Comparison of ENCODE assay signal across 22 mouse cellular contexts in the genomic region with DNA sequence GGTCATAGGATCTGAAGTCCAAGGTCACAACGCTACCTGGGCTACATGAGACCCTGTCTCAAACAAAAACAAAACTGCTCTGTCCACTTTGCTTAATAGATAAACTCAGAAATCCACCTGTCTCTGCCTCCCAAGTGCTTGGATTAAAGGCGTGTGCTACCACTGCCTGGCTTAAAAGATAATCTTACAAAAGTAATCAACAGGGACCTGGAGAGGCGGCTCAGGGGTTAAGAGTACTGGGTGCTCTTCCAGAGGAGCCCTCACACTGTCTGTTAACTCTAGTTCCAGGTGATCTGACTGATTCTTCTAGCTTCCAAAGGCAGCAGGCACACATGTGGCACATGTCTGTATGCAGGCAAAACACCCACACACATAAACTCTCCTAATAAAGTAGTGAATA. TPM values are rescaled to one million over a fixed set of nuclear protein-coding genes. Genes with fewer than 3 reads are reported as not detected.
DNase-seq lines count a peak whose midpoint lies in the region; ATAC-seq and TF ChIP-seq lines count a peak whose summit lies in the region.
"Had no signal": no experiment of that assay in that cellular context is flagged by ENCODE, and none has a peak within 500 bp of the region (broad histone marks: within the 10 kb centered on the region; RNA-seq: fewer than 3 reads in every experiment).

No protein-coding gene starts in this region.

- no peaks in the 10 kb centered on the region for H3K27me3 ChIP-seq in heart, embryonic 13.5 days (replicated peaks)
- H3K27me3 ChIP-seq in heart, adult 2 months (ENCODE audit: control insufficient read depth, insufficient read depth, low read length), result no peaks in the 10 kb centered on the region
- no peaks in the 10 kb centered on the region for H3K27me3 ChIP-seq in embryonic facial prominence, embryonic 10.5 days (replicated peaks; ENCODE audit: low read depth, poor library complexity, severe bottlenecking)
- H3K27me3 ChIP-seq in liver, embryonic 11.5 days (replicated peaks; ENCODE audit: control insufficient read depth, insufficient read depth, low read length), result no peaks in the 10 kb centered on the region
- H3K27me3 ChIP-seq: CH12.LX; embryonic facial prominence, embryonic 12.5 days; hindbrain, embryonic 13.5 days; limb, embryonic 13.5 days; midbrain, embryonic 13.5 days; neural tube, embryonic 12.5 days had no signal

- TF ChIP-seq CTCF in heart, adult 2 months (IDR thresholded peaks at IDR 0.05), result no peak

- H3K27ac ChIP-seq in heart, embryonic 13.5 days (replicated peaks), result no peak overlapping the region
- no peak overlapping the region for H3K27ac ChIP-seq in heart, adult 2 months
- peak overlapping the region; percentile 35; the same call in 1 of the 2 replicates for H3K27ac ChIP-seq in embryonic facial prominence, embryonic 10.5 days (replicated peaks)
- H3K27ac ChIP-seq in liver, embryonic 11.5 days (ENCODE audit: low read depth, low read length), result peak overlapping the region; percentile 100
- H3K27ac ChIP-seq: embryonic facial prominence, embryonic 12.5 days; gastrocnemius, adult 2 months; hindbrain, embryonic 13.5 days; limb, embryonic 13.5 days; midbrain, embryonic 13.5 days; neural tube, embryonic 12.5 days had no signal

- WGBS in heart, embryonic 13.5 days, result 69% methylated on average over 3 of the region's 3 CpGs
- 93% methylated on average over 3 of the region's 3 CpGs for WGBS in heart, adult 2 months
- WGBS in embryonic facial prominence, embryonic 10.5 days, result 88% methylated on average over 3 of the region's 3 CpGs
- WGBS in liver, embryonic 11.5 days, result 53% methylated on average over 3 of the region's 3 CpGs

- H3K4me3 ChIP-seq in heart, embryonic 13.5 days, result no peak overlapping the region
- no peak overlapping the region for H3K4me3 ChIP-seq in heart, adult 2 months
- H3K4me3 ChIP-seq in embryonic facial prominence, embryonic 10.5 days, result no peak overlapping the region
- H3K4me3 ChIP-seq in liver, embryonic 11.5 days (ENCODE audit: low read depth, low read length), result peak overlapping the region; percentile 21; the same call in 1 of the 2 replicates
- H3K4me3 ChIP-seq: embryonic facial prominence, embryonic 12.5 days; gastrocnemius, adult 2 months; hindbrain, embryonic 13.5 days; limb, embryonic 13.5 days; midbrain, embryonic 13.5 days; neural tube, embryonic 12.5 days had no signal

- no peak for TF ChIP-seq POLR2A in heart, adult 2 months (IDR thresholded peaks at IDR 0.05; ENCODE audit: insufficient read depth, low read depth, low read length)

- DNase-seq in heart, adult 2 months, result no peak
- no peak for DNase-seq in embryonic facial prominence, embryonic 10.5 days (ENCODE audit: low spot score)
- no peak for DNase-seq in liver, embryonic 11.5 days (ENCODE audit: low spot score)
- DNase-seq in cerebellum, postnatal 25 days, result no peak
- no peak for DNase-seq in thymus, postnatal 36 days
- DNase-seq in gastrocnemius, postnatal 10 days, result no peak
- DNase-seq: cerebellum, adult 2 months; gastrocnemius, adult 2 months; heart, adult 11 months; layer of hippocampus, postnatal 36 days; right cerebral cortex, adult 18-20 months; thymus, adult 2 months had no signal

- no peaks in the 10 kb centered on the region for H3K79me2 ChIP-seq in heart, adult 2 months (replicated peaks; ENCODE audit: control insufficient read depth, insufficient read depth, low read length)

- H3K9me3 ChIP-seq in heart, embryonic 13.5 days, result no peaks in the 10 kb centered on the region
- no peaks in the 10 kb centered on the region for H3K9me3 ChIP-seq in embryonic facial prominence, embryonic 10.5 days
- no peaks in the 10 kb centered on the region for H3K9me3 ChIP-seq in liver, embryonic 11.5 days (ENCODE audit: control insufficient read depth, low read length)
- H3K9me3 ChIP-seq: embryonic facial prominence, embryonic 12.5 days; hindbrain, embryonic 13.5 days; limb, embryonic 13.5 days; midbrain, embryonic 13.5 days; neural tube, embryonic 12.5 days had no signal

- H3K9ac ChIP-seq in heart, embryonic 13.5 days, result no peak overlapping the region
- no peak overlapping the region for H3K9ac ChIP-seq in heart, adult 2 months (ENCODE audit: low read depth, low read length)
- H3K9ac ChIP-seq in liver, embryonic 11.5 days (ENCODE audit: low read depth, low read length), result peak overlapping the region; percentile 57
- H3K9ac ChIP-seq: embryonic facial prominence, embryonic 12.5 days; hindbrain, embryonic 13.5 days; limb, embryonic 13.5 days; midbrain, embryonic 13.5 days; neural tube, embryonic 12.5 days had no signal

- ATAC-seq in heart, embryonic 13.5 days (ENCODE audit: extremely low read depth, insufficient number of reproducible peaks, low FRiP score, low TSS enrichment), result no peak
- ATAC-seq in liver, embryonic 11.5 days (replicated peaks; ENCODE audit: low FRiP score), result peak; percentile 77
- peak; percentile 35 for ATAC-seq in megakaryocyte progenitor cell, adult 5-6 weeks (replicated peaks; ENCODE audit: poor library complexity)
- ATAC-seq: inflammation-experienced regulatory T-cells, adult 6 months; lung, postnatal 0 days; midbrain, embryonic 13.5 days had no signal

- peaks cover 94% of the 10 kb centered on the region for H3K36me3 ChIP-seq in heart, embryonic 13.5 days
- no peaks in the 10 kb centered on the region for H3K36me3 ChIP-seq in heart, adult 2 months (ENCODE audit: control insufficient read depth, insufficient read depth, low read length)
- H3K36me3 ChIP-seq in embryonic facial prominence, embryonic 10.5 days (replicated peaks), result peaks cover 96% of the 10 kb centered on the region
- peaks cover 44% of the 10 kb centered on the region for H3K36me3 ChIP-seq in liver, embryonic 11.5 days (ENCODE audit: control insufficient read depth, insufficient read depth, low read length)

- H3K4me1 ChIP-seq in heart, embryonic 13.5 days, result 0 out of 2 replicates have a peak, but pooled peaks cover 2% of the 10 kb centered on the region
- no peaks in the 10 kb centered on the region for H3K4me1 ChIP-seq in heart, adult 2 months (ENCODE audit: control insufficient read depth, insufficient read depth, low read length)
- H3K4me1 ChIP-seq in embryonic facial prominence, embryonic 10.5 days, result peaks cover 4% of the 10 kb centered on the region
- peaks cover 37% of the 10 kb centered on the region for H3K4me1 ChIP-seq in liver, embryonic 11.5 days (replicated peaks; ENCODE audit: control insufficient read depth, insufficient read depth, low read length)
- H3K4me1 ChIP-seq: embryonic facial prominence, embryonic 12.5 days; hindbrain, embryonic 13.5 days; limb, embryonic 13.5 days; midbrain, embryonic 13.5 days had no signal

- TF ChIP-seq EP300 in heart, adult 2 months (IDR thresholded peaks at IDR 0.05; ENCODE audit: insufficient read depth, low read depth, low read length), result no peak

- intact Hi-C loops in heart, adult 2 months (cut with DNase I), result no loop called here

- peak overlapping the region; percentile 31; the same call in 1 of the 2 replicates for H3K4me2 ChIP-seq in heart, embryonic 13.5 days
- peak overlapping the region; percentile 53 for H3K4me2 ChIP-seq in liver, embryonic 11.5 days
- H3K4me2 ChIP-seq: embryonic facial prominence, embryonic 12.5 days; hindbrain, embryonic 13.5 days; limb, embryonic 13.5 days; midbrain, embryonic 13.5 days; neural tube, embryonic 12.5 days had no signal

RNA-seq across cellular contexts. Expression of gene Dtx3, which starts 7.6 kb away (rescaled TPM):
- 65.2 and 67.7 TPM in 2 replicates for polyA plus RNA-seq in heart, embryonic 13.5 days (2015; fragmentation: Nextera tagmentation; extraction: Ambion mirVana)
- total RNA-seq in heart, adult 2 months (2021), result 10 to 100 TPM; 23.7 to 24.2 TPM
- 92.6 and 102 TPM in 2 replicates for polyA plus RNA-seq in heart, adult 2 months (2012; rRNA removed)
- polyA plus RNA-seq in embryonic facial prominence, embryonic 10.5 days (2016; fragmentation: Nextera tagmentation; extraction: Ambion mirVana), result 107 and 115 TPM in 2 replicates
- 64.0 and 70.8 TPM in 2 replicates for polyA plus RNA-seq in liver, embryonic 11.5 days (2014; fragmentation: Nextera tagmentation; extraction: Ambion mirVana)
- total RNA-seq in megakaryocyte progenitor cell, adult 5-6 weeks (2015), result 23.8 and 28.0 TPM in 2 replicates
- total RNA-seq in megakaryocyte progenitor cell, adult 5-6 weeks (2017), result 18.0 and 19.3 TPM in 2 replicates
- total RNA-seq in gastrocnemius, postnatal 10 days (2021), result 10 to 100 TPM; 28.8 to 37.6 TPM

RNA-seq across cellular contexts. Expression of gene Pip4k2c, which starts 8.3 kb away (rescaled TPM):
- polyA plus RNA-seq in heart, embryonic 13.5 days (2015; fragmentation: Nextera tagmentation; extraction: Ambion mirVana), result 23.2 and 23.8 TPM in 2 replicates
- total RNA-seq in heart, adult 2 months (2021), result 10 to 100 TPM; 25.7 to 28.8 TPM
- 29.0 and 42.3 TPM in 2 replicates for polyA plus RNA-seq in heart, adult 2 months (2012; rRNA removed)
- 25.3 and 25.9 TPM in 2 replicates for polyA plus RNA-seq in embryonic facial prominence, embryonic 10.5 days (2016; fragmentation: Nextera tagmentation; extraction: Ambion mirVana)
- 43.1 and 43.4 TPM in 2 replicates for polyA plus RNA-seq in liver, embryonic 11.5 days (2014; fragmentation: Nextera tagmentation; extraction: Ambion mirVana)
- total RNA-seq in megakaryocyte progenitor cell, adult 5-6 weeks (2015), result 9.7 and 11.2 TPM in 2 replicates
- total RNA-seq in megakaryocyte progenitor cell, adult 5-6 weeks (2017), result 11.4 and 12.1 TPM in 2 replicates
- 1 to 10 TPM; 8.5 to 9.6 TPM for total RNA-seq in gastrocnemius, postnatal 10 days (2021)

RNA-seq across cellular contexts. Expression of gene Arhgef25, which starts 13.2 kb away (rescaled TPM):
- polyA plus RNA-seq in heart, embryonic 13.5 days (2015; fragmentation: Nextera tagmentation; extraction: Ambion mirVana), result 21.4 and 21.6 TPM in 2 replicates
- 10 to 100 TPM in 1 of 2 experiments, 1 to 10 TPM in 1; 9.8 to 10.1 TPM for total RNA-seq in heart, adult 2 months (2021)
- polyA plus RNA-seq in heart, adult 2 months (2012; rRNA removed), result 17.4 and 18.2 TPM in 2 replicates
- polyA plus RNA-seq in embryonic facial prominence, embryonic 10.5 days (2016; fragmentation: Nextera tagmentation; extraction: Ambion mirVana), result 26.9 and 29.6 TPM in 2 replicates
- polyA plus RNA-seq in liver, embryonic 11.5 days (2014; fragmentation: Nextera tagmentation; extraction: Ambion mirVana), result 28.3 and 30.2 TPM in 2 replicates
- total RNA-seq in megakaryocyte progenitor cell, adult 5-6 weeks (2015), result 1.7 and 3.1 TPM in 2 replicates
- total RNA-seq in megakaryocyte progenitor cell, adult 5-6 weeks (2017), result 3.0 and 5.3 TPM in 2 replicates
- total RNA-seq in gastrocnemius, postnatal 10 days (2021), result 10 to 100 TPM; 16.2 to 26.2 TPM

RNA-seq across cellular contexts. Expression of gene Slc26a10, which starts 22.7 kb away (rescaled TPM):
- 18.0 and 21.5 TPM in 2 replicates for polyA plus RNA-seq in heart, embryonic 13.5 days (2015; fragmentation: Nextera tagmentation; extraction: Ambion mirVana)
- 10 to 100 TPM; 13.2 to 14.7 TPM for total RNA-seq in heart, adult 2 months (2021)
- 40.5 and 68.0 TPM in 2 replicates for polyA plus RNA-seq in heart, adult 2 months (2012; rRNA removed)
- polyA plus RNA-seq in embryonic facial prominence, embryonic 10.5 days (2016; fragmentation: Nextera tagmentation; extraction: Ambion mirVana), result 2.1 and 2.9 TPM in 2 replicates
- 3.6 and 5.2 TPM in 2 replicates for polyA plus RNA-seq in liver, embryonic 11.5 days (2014; fragmentation: Nextera tagmentation; extraction: Ambion mirVana)
- not detected in 2 replicates for total RNA-seq in megakaryocyte progenitor cell, adult 5-6 weeks (2015)
- 0.84 and 0.87 TPM in 2 replicates for total RNA-seq in megakaryocyte progenitor cell, adult 5-6 weeks (2017)
- total RNA-seq in gastrocnemius, postnatal 10 days (2021), result 1 to 10 TPM; 3.0 to 6.1 TPM

RNA-seq across cellular contexts. Expression of gene B4galnt1, which starts 38.1 kb away (rescaled TPM):
- polyA plus RNA-seq in heart, embryonic 13.5 days (2015; fragmentation: Nextera tagmentation; extraction: Ambion mirVana), result 1.2 and 1.7 TPM in 2 replicates
- 1 to 10 TPM; 1.8 to 2.0 TPM for total RNA-seq in heart, adult 2 months (2021)
- 4.0 and 9.5 TPM in 2 replicates for polyA plus RNA-seq in heart, adult 2 months (2012; rRNA removed)
- 3.0 and 3.8 TPM in 2 replicates for polyA plus RNA-seq in embryonic facial prominence, embryonic 10.5 days (2016; fragmentation: Nextera tagmentation; extraction: Ambion mirVana)
- 21.6 and 26.3 TPM in 2 replicates for polyA plus RNA-seq in liver, embryonic 11.5 days (2014; fragmentation: Nextera tagmentation; extraction: Ambion mirVana)
- 212 and 219 TPM in 2 replicates for total RNA-seq in megakaryocyte progenitor cell, adult 5-6 weeks (2015)
- 122 and 139 TPM in 2 replicates for total RNA-seq in megakaryocyte progenitor cell, adult 5-6 weeks (2017)
- 1 to 10 TPM; 1.6 to 3.3 TPM for total RNA-seq in gastrocnemius, postnatal 10 days (2021)

Comparison
In these comparisons a context has a peak if more than half of its experiments do, and no peak if none do; other contexts are left out.
1. H3K27ac ChIP-seq: peak in embryonic facial prominence, embryonic 10.5 days (single experiment) and liver, embryonic 11.5 days (single experiment); none in heart, embryonic 13.5 days (single experiment) and heart, adult 2 months (single experiment).